Mouse (Mus musculus) spleen, embryonic (tissue): ENCODE measurements around the gene Polr2e.

Source experiments
- CTCF ChIA-PET: fragments of 350-600 bp; sonication (Branson Sonifier 250); formaldehyde crosslinking; loops from one replicate; lab custom pipeline; 2022; lab: Charles Lee

Polr2e gene

GRCm38 (mm10) chr10:80057683-80058326 lies 18.2 kb upstream of the Polr2e start:
- CTCF ChIA-PET: no interaction called here

- CTCF ChIA-PET: no interaction called here
These were observed 17.5 kb upstream of the Polr2e start for GRCm38 (mm10) chr10:80056976-80057682.

GRCm38 (mm10) chr10:80056506-80056905 lies 16.9 kb upstream of the Polr2e start:
- CTCF ChIA-PET: no interaction called here

GRCm38 (mm10) chr10:80055891-80056290 lies 16.3 kb upstream of the Polr2e start:
- CTCF ChIA-PET: no interaction called here

GRCm38 (mm10) chr10:80055364-80055763 lies 15.8 kb upstream of the Polr2e start:
- CTCF ChIA-PET: interaction anchor here (0.6 kb wide), 1 partner anchor 9 kb away, joined by 3 read pairs; no protein-coding TSS in a partner anchor

GRCm38 (mm10) chr10:80054911-80055310 lies 15.3 kb upstream of the Polr2e start:
- CTCF ChIA-PET: interaction anchor here (0.6 kb wide), 1 partner anchor 10 kb away, joined by 3 read pairs; no protein-coding TSS in a partner anchor

- CTCF ChIA-PET: no interaction called here
These were observed 14.5 kb upstream of the Polr2e start for GRCm38 (mm10) chr10:80053831-80054815.

- CTCF ChIA-PET: interaction anchor here (0.6 to 0.7 kb wide), 3 partner anchors 24 to 192 kb away, joined by 3 read pairs; no protein-coding TSS in a partner anchor
These were observed 13.7 kb upstream of the Polr2e start for GRCm38 (mm10) chr10:80053259-80053780.

GRCm38 (mm10) chr10:80052374-80052764 lies 12.8 kb upstream of the Polr2e start:
- CTCF ChIA-PET: interaction anchor here (0.5 to 0.7 kb wide), 3 partner anchors 11 to 58 kb away, joined by 3 to 6 read pairs (median 4); no protein-coding TSS in a partner anchor

- CTCF ChIA-PET: interaction anchor here (0.5 to 0.7 kb wide), 3 partner anchors 10 to 57 kb away, joined by 4 to 6 read pairs (median 5); no protein-coding TSS in a partner anchor
These were observed 12.2 kb upstream of the Polr2e start for GRCm38 (mm10) chr10:80051618-80052373.

- CTCF ChIA-PET: interaction anchor here (0.6 kb wide), 3 partner anchors 13 to 1237 kb away, joined by 3 to 15 read pairs (median 5); no protein-coding TSS in a partner anchor
These were observed 11.5 kb upstream of the Polr2e start for GRCm38 (mm10) chr10:80050885-80051617.

- CTCF ChIA-PET: interaction anchor here (0.6 kb wide), 1 partner anchor 22 kb away, joined by 3 read pairs; no protein-coding TSS in a partner anchor
These were observed 10.6 kb upstream of the Polr2e start for GRCm38 (mm10) chr10:80050244-80050643.

- CTCF ChIA-PET: no interaction called here
These were observed 9.2 kb upstream of the Polr2e start for GRCm38 (mm10) chr10:80048834-80049233.

GRCm38 (mm10) chr10:80048396-80048795 lies 8.8 kb upstream of the Polr2e start:
- CTCF ChIA-PET: no interaction called here

GRCm38 (mm10) chr10:80047041-80047565 lies 7.5 kb upstream of the Polr2e start, which contains the start of gene Gpx4:
Gpx4 (plus strand) TSS chr10:80047166.
- CTCF ChIA-PET: no interaction called here

GRCm38 (mm10) chr10:80045766-80046165 lies 6.2 kb upstream of the Polr2e start:
- CTCF ChIA-PET: no interaction called here

- CTCF ChIA-PET: interaction anchor here (0.7 kb wide), 1 partner anchor 316 kb away, joined by 3 read pairs; no protein-coding TSS in a partner anchor
These were observed 5.8 kb upstream of the Polr2e start for GRCm38 (mm10) chr10:80045364-80045763.

- CTCF ChIA-PET: no interaction called here
These were observed 4.5 kb upstream of the Polr2e start for GRCm38 (mm10) chr10:80044087-80044486.
